Mouse (Mus musculus) lung, embryonic 16.5 days (tissue): Measurements from ENCODE around the gene Rtn2. TPM values are rescaled to one million over a fixed set of nuclear protein-coding genes. Genes with fewer than 3 reads are reported as not detected.

Experiments
- ATAC-seq: fragments of 200-750 bp; cut with Nextera tagmentation; 2 replicates; pipeline ENCODE4 v1.8.0; 2017; ENCODE audit warnings: low read depth, mild to moderate bottlenecking, moderate library complexity
- H3K27ac ChIP-seq: fragments of 300-500 bp; sonication (generic); 2 replicates; pipeline ENCODE4 v1.5.1; 2014; ENCODE audit warnings: mild to moderate bottlenecking, control low read depth, low read length
- H3K27me3 ChIP-seq: fragments of 300-500 bp; sonication (generic); 2 replicates; pipeline ENCODE4 v1.6.1; 2014; ENCODE audit warnings: low read depth, low read length, mixed read lengths; ENCODE audit not compliant: control insufficient read depth, insufficient read depth
- H3K36me3 ChIP-seq: fragments of 300-500 bp; sonication (generic); 2 replicates; pipeline ENCODE4 v1.6.1; 2014; ENCODE audit warnings: low read length; ENCODE audit not compliant: control insufficient read depth, insufficient read depth
- H3K4me1 ChIP-seq: fragments of 300-500 bp; sonication (generic); replicated peaks from 2 replicates; pipeline ENCODE4 v1.6.1; 2014; ENCODE audit warnings: low read length, mixed read lengths; ENCODE audit not compliant: control insufficient read depth, insufficient read depth
- H3K4me2 ChIP-seq: fragments of 300-500 bp; sonication (generic); 2 replicates; pipeline ENCODE4 v1.6.1; 2014; ENCODE audit warnings: low read depth, low read length, control low read depth
- H3K4me3 ChIP-seq: fragments of 300-500 bp; sonication (generic); 2 replicates; pipeline ENCODE4 v1.5.1; 2014; ENCODE audit warnings: mild to moderate bottlenecking, low read length, control low read depth
- H3K9ac ChIP-seq: fragments of 300-500 bp; sonication (generic); 2 replicates; pipeline ENCODE4 v1.6.1; 2014; ENCODE audit warnings: low read length, control low read depth
- H3K9me3 ChIP-seq: fragments of 300-500 bp; sonication (generic); 2 replicates; pipeline ENCODE4 v1.6.1; 2016; ENCODE audit warnings: low read length; ENCODE audit not compliant: control insufficient read depth
- WGBS: fragments of 180-500 bp; shearing (Covaris S2); extraction: QIAGEN DNeasy Blood & Tissue Kit; methylation state at CpG from one replicate; pipeline ENCODE4 v1.1.7; 2014; 5-methylcytosine and 5-hydroxymethylcytosine counted together
- polyA plus RNA-seq: library from polyadenylated mRNA; unstranded; fragments of >200 nt; fragmentation: Nextera tagmentation; extraction: Ambion mirVana; gene quantifications from 2 replicates; pipeline ENCODE4 v1.2.1, GENCODE M21; 2015

The Rtn2 gene
- 13.8 and 17.5 TPM in 2 replicates for polyA plus RNA-seq

DNA sequence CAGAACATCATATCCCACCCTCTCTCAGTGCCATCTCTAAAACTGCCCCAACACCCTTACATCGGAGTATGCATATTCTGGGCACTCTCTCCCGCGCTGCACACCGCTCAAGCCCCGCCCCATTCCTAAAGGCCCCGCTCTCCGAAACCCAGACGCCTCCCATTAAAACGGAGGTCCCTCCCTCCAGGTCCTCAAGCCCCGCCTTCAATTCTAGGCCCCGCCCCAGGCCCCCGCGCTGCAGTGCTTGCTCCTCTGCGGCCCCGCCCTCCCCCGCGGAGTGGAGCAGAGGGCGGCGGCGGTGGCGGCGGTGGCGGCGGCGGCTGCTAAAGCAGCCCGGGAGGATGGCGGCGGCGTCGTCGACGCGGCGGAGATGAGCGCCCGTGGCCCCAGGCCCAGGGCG, at the start of gene Rtn2:
Gene Rtn2, plus strand, starts transcription at position 240 of the 400 bp plus-strand sequence.
- Histone ChIP-seq H3K9ac (peak within 1 kb of the TSS; percentile 43), H3K27me3 (peaks cover 46% of the 10 kb centered on the region), H3K27ac (no peak within 1 kb of the TSS), H3K4me2 (peak within 1 kb of the TSS; percentile 99), H3K4me3 (peak within 1 kb of the TSS; percentile 61), H3K9me3 (no peaks in the 10 kb centered on the region), H3K36me3 (no peaks in the 10 kb centered on the region), H3K4me1 (peaks cover 13% of the 10 kb centered on the region)
- ATAC-seq, result peak; percentile 88
- WGBS, result under 1% methylated on average over 34 of the region's 37 CpGs

DNA sequence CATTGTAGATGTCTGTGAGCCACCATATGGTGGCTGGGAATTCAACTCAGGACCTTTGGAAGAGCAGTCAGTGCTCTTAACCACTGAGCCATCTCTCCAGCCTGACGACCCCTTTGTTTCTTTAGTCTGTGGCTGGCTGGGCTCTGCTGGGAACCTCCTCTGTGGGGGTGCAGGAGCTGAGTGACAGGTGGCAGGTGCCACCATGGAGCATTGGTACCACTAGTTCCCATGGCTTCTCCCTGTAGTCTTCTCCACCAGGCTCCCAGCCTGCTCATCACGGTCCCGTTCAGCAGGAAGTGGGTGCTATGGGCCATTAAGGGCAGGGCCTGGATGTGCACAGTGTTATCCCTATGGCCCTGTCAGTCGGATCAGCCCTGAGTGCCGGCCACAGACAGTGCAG, 47.8 kb upstream of the Rtn2 start:
- no peak overlapping the region for H3K27ac ChIP-seq
- no peak overlapping the region for H3K4me3 ChIP-seq
- no peaks in the 10 kb centered on the region for H3K27me3 ChIP-seq
- 70% methylated on average over 5 of the region's 5 CpGs for WGBS
- no peak overlapping the region for H3K4me2 ChIP-seq
- no peaks in the 10 kb centered on the region for H3K9me3 ChIP-seq
- no peaks in the 10 kb centered on the region; the same call in 1 of the 2 replicates for H3K36me3 ChIP-seq
- ATAC-seq, result no peak
- no peak overlapping the region for H3K9ac ChIP-seq
- peaks cover 12% of the 10 kb centered on the region for H3K4me1 ChIP-seq

DNA sequence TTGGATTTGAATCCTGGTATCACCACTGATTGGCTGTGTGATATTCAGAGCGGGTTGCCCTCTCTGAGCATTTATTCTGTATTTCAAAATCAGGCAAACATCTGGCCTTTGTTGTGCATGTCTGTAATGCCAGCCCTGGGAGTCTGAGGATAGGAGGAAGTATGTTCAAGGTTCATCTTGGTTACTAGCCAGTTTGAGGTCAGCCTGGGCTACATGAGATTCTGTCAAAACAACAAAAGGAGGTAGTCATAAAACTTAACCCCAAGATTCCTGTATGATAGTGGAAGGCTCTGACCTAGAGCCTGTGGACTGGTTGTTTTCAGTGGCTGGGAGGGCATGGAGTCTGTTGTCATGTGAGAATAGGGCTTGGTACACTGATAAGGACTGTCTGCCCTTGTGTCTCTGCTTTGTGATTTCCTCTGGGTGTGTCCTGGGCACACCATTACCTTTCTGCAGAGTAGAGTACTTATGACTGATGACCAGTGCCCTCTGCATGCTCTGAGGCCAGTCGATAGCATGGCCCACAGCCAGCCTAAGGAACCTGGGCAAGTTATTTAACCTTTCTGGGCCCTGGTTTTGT, 47.2 kb upstream of the Rtn2 start:
- 88% methylated on average over 2 of the region's 2 CpGs for WGBS
- ATAC-seq, result no peak

DNA sequence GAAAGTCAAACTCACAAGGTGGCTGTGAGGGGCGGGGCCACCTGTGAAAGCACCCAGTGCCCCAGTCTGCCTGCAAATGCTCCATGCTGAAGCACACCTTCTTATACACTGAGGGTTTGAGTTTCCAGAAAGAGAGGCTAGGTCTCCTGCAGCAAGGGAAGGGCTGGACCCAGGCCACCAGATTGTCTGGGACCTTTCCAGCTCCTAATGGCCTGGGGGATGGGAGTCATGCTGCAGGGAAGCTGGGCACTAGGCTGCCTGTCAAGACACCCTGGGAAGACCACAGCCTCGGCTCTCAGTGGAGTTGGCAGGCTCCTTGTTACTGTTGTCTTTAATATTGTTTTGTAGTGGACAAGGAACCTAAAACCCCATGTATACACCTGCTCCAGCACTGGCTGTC, 46.0 kb upstream of the Rtn2 start:
- no peak overlapping the region for H3K4me3 ChIP-seq
- H3K9ac ChIP-seq, result no peak overlapping the region
- no peak for ATAC-seq
- WGBS, result 69% methylated on average over 2 of the region's 2 CpGs
- no peaks in the 10 kb centered on the region; the same call in 1 of the 2 replicates for H3K36me3 ChIP-seq
- no peak overlapping the region for H3K27ac ChIP-seq
- no peak overlapping the region for H3K4me2 ChIP-seq
- H3K9me3 ChIP-seq, result no peaks in the 10 kb centered on the region
- H3K4me1 ChIP-seq, result peaks cover 8% of the 10 kb centered on the region
- no peaks in the 10 kb centered on the region for H3K27me3 ChIP-seq

More for the DNA sequence above, 47.2 kb upstream of the Rtn2 start:
- Histone ChIP-seq H3K4me3 (no peak overlapping the region), H3K36me3 (no peaks in the 10 kb centered on the region; the same call in 1 of the 2 replicates), H3K4me1 (peaks cover 11% of the 10 kb centered on the region), H3K9ac (no peak overlapping the region), H3K9me3 (no peaks in the 10 kb centered on the region), H3K27ac (no peak overlapping the region), H3K4me2 (no peak overlapping the region), H3K27me3 (no peaks in the 10 kb centered on the region)

DNA sequence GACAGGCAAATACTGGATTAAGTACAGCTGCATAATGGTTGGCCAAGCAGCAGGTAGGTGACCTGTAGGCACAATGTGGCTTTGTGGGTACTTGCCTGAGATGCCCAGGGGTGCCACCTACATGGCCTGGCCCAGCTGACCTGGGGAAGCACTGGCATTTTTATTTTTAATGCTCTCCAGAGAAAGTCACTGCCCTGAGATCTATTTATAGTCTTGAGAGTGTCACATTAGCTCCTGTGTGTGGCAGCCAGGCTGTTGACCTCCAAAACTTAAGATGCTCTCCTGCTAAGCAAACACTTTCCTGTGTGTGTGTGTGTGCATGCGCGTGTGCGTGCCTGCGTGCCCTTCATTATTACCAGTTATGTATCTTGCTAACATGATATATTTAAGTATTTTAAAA, 44.1 kb upstream of the Rtn2 start:
- peaks cover 8% of the 10 kb centered on the region for H3K4me1 ChIP-seq
- 0 out of 2 replicates have a peak, but pooled peaks have one; percentile 21 for ATAC-seq
- no peak overlapping the region for H3K9ac ChIP-seq
- H3K4me3 ChIP-seq, result no peak overlapping the region
- no peaks in the 10 kb centered on the region; the same call in 1 of the 2 replicates for H3K36me3 ChIP-seq
- 0 out of 2 replicates have a peak overlapping the region, but pooled peaks have one; percentile 1 for H3K27ac ChIP-seq
- no peak overlapping the region for H3K4me2 ChIP-seq
- WGBS, result 71% methylated on average over 4 of the region's 4 CpGs
- H3K27me3 ChIP-seq, result no peaks in the 10 kb centered on the region
- no peaks in the 10 kb centered on the region for H3K9me3 ChIP-seq

DNA sequence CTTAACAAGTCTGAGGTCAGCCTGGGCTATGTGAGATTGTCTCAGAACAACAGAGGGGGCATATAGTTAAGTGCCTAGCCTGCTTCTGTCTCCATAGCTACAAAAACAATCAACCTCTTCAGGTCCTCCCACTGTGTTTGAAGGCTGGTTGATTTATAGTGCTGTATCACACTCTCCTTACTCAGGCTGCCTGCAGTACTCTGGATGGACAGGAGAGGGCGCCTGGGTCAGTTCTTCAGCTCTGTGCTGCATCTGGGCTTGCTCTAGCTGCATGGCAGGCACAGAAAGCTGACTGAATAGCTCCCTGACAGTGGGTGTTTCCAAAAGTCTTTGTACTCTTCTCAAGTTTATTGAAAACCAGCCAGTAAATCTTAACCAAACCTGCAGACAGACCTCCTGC, 43.0 kb upstream of the Rtn2 start:
- WGBS, result 0% methylated on average over 1 of the region's 1 CpGs
- no peaks in the 10 kb centered on the region for H3K36me3 ChIP-seq
- no peaks in the 10 kb centered on the region for H3K9me3 ChIP-seq
- H3K4me2 ChIP-seq, result no peak overlapping the region
- H3K27ac ChIP-seq, result no peak overlapping the region
- peak; percentile 91 for ATAC-seq
- no peaks in the 10 kb centered on the region for H3K27me3 ChIP-seq
- no peak overlapping the region for H3K4me3 ChIP-seq
- no peak overlapping the region for H3K9ac ChIP-seq
- peaks cover 8% of the 10 kb centered on the region for H3K4me1 ChIP-seq

DNA sequence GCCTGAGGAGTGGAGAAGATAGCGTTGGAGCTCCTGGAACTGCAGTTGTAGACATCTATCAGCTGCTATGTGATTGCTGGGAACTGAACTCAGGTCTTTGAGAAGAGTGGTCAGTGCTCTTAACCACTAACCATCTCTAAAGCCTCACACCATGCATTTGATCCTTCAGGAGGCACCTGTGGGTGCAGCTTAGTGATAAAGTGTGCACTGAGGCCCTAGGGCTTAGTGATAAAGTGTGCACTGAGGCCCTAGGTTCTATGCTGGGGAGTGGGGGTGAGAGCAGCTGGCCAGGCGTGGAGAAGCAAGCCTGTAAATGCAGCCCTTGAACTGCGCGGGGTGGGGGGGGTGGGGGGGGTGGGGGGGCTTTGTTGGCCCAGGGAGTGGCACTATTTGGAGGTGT, 42.4 kb upstream of the Rtn2 start:
- no peaks in the 10 kb centered on the region for H3K27me3 ChIP-seq
- H3K9ac ChIP-seq, result no peak overlapping the region
- no peak overlapping the region for H3K4me2 ChIP-seq
- ATAC-seq, result no peak
- H3K4me1 ChIP-seq, result peaks cover 8% of the 10 kb centered on the region
- H3K36me3 ChIP-seq, result no peaks in the 10 kb centered on the region
- no peak overlapping the region for H3K4me3 ChIP-seq
- WGBS, result 80% methylated on average over 4 of the region's 4 CpGs
- H3K9me3 ChIP-seq, result no peaks in the 10 kb centered on the region
- no peak overlapping the region for H3K27ac ChIP-seq

DNA sequence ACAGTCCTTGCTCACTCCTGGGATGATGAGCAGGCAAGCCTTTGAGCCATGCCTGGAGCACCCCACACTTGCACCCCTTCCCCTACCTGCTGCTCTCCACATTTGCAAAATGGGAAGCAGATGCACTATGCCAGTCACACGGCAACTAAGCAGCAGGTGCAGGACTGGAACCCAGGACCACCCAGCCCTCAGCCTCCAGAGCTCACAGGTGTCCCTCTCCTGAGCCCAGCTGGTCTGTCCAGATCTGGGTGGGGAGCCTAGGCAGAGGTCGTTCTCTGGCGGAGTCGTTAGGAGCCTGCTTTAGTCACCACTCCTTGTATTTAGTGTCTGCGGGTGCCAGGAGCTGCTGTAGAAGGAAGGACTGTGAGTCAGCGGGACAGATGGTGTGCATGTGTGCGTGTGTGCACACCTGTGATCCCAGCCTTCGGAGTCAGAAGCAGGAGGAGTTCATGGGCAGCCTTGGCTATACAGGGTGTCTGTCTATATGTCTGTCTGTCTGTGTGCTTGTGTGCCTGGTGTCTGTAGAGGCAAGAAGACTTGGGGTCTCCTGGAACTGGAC, 41.4 kb upstream of the Rtn2 start:
- H3K4me3 ChIP-seq, result no peak overlapping the region
- H3K27ac ChIP-seq, result no peak overlapping the region
- H3K4me1 ChIP-seq, result peaks cover 8% of the 10 kb centered on the region
- no peaks in the 10 kb centered on the region for H3K9me3 ChIP-seq
- H3K9ac ChIP-seq, result no peak overlapping the region
- H3K36me3 ChIP-seq, result peaks cover 2% of the 10 kb centered on the region; the same call in 1 of the 2 replicates
- H3K27me3 ChIP-seq, result no peaks in the 10 kb centered on the region
- 81% methylated on average over 8 of the region's 8 CpGs for WGBS
- ATAC-seq, result no peak
- H3K4me2 ChIP-seq, result no peak overlapping the region

DNA sequence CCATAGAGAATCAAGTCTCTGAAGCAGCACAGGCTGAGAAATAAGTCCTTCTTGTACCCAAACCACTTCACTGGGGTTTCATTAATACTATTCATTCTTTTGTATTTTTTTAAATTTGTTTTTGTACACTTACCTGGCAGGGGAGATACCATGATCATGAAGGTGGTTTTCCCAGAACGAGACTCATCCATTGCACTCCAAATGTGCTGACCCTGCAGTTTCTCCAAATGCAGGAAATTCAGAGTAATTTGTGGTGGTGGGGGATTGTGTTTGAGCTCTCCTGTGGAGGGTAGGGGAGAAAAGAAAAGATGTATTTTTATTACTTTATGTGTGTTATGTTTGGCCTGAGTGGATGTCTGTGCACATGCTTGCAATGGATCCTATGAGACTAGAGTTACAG, 40.4 kb upstream of the Rtn2 start:
- peaks cover 5% of the 10 kb centered on the region; the same call in 1 of the 2 replicates for H3K36me3 ChIP-seq
- no peak overlapping the region for H3K9ac ChIP-seq
- no peaks in the 10 kb centered on the region for H3K9me3 ChIP-seq
- H3K27ac ChIP-seq, result no peak overlapping the region
- no peaks in the 10 kb centered on the region for H3K27me3 ChIP-seq
- ATAC-seq, result no peak
- H3K4me1 ChIP-seq, result peaks cover 5% of the 10 kb centered on the region; the same call in 1 of the 2 replicates
- 84% methylated on average over 1 of the region's 1 CpGs for WGBS
- H3K4me2 ChIP-seq, result no peak overlapping the region
- no peak overlapping the region for H3K4me3 ChIP-seq
